Mouse (Mus musculus) cerebellum, postnatal 25 days (tissue): ENCODE results near the gene Tpx2.

Experiments used
- DNase-seq, 2 experiments: peaks; one replicate each; pipeline ENCODE4 v3.0.0; 2021; ENCODE audit warnings: mixed read lengths in 2 of 2

The Tpx2 gene

DNA sequence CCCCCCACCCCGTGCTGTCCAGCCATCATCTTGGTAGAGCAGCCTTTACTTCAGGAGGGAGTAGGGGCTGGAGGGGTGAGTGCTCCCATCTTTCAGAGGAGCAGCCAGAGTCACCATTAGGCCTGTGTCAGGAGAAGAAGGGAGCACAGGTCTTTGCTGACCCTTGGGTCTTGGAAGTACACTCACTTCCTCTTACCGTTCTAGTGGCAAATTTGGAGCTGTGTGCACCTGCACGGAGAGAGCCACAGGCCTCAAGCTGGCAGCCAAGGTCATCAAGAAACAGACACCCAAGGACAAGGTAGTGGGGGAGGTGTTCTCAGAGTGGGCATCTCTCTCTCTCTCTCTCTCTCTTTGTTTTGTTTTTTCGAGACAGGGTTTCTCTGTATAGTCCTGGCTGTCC, 67.7 kb downstream of the Tpx2 start:
- no peak for DNase-seq

DNA sequence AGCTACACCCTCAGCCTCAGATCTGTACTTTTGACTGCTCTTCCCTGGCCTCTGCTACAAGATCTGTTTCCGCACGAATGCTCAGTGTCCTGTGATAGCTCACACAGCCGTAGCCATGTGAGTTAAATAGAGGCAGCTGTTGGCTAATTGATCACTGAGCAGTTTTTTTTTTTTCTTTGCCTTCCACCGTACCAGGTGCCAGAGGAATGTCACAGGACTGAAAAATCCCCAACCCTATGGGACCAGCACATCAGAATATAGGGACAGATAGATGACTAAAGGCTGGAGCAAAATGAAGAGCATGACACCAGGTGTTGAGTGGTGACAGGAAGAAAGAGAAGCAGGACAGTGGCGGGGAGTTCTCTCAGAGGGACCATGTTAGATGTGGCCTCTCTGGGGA, 68.3 kb downstream of the Tpx2 start:
- no peak for DNase-seq

DNA sequence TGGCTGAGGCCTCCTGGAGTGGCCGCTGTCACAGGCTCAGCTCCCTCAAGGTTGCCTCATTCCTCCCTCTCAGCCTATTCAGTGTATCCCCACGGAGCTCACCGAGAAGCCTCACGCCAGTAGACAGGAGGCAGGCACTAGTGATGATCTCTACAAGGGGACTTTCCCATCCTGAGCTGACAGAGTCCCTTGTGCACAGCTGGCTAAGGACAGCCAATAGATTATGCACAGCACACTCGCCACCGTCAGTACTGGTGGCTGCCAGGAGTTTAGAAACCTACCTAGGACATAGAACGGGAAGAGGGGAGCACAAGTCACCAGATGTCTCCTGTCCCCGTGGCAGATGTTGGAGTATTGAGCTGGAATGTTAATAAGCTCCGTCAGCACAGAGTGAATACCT, 69.9 kb downstream of the Tpx2 start:
- DNase-seq: no peak

DNA sequence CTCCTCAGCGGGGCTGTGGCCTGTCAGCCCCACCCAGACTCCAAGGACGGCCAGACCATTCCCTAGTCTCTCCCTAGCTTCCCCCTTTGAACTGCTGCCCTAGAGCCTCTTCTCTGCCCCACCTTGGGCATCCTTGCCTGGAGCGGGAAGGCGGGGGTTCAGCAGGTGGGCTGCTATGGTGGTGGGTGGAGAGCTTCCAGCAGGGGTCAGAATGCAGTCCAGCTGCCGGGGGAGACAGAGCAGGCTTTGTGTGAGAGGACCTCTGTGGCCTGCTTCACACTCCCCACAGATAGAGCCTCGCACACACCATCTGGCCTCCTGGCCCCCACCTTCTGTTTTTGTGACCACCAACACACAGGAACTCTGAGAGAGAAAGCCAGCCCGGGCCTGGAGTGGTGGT, 74.6 kb downstream of the Tpx2 start:
- no peak for DNase-seq

DNA sequence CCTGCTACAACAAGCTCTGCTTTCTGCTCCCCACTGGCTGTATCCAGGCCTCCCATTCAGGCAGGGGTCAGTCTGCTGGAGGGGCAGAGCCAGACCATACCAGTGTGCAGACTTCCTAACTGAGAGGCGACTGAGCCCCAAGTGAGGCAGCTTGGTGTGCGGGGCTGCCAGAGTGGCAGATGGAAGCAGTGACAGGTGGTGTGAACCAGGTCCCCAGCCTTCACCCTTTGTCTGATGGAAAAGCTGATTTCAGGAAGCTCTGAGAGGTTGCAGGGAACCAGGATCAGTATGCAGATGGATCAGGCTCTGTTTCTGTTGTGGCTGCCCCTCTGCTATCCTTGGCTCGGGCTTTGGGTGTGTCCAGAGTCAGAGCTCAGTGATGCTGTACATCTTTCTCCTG, 75.9 kb downstream of the Tpx2 start:
- DNase-seq: peak; percentile 75 to 77

DNA sequence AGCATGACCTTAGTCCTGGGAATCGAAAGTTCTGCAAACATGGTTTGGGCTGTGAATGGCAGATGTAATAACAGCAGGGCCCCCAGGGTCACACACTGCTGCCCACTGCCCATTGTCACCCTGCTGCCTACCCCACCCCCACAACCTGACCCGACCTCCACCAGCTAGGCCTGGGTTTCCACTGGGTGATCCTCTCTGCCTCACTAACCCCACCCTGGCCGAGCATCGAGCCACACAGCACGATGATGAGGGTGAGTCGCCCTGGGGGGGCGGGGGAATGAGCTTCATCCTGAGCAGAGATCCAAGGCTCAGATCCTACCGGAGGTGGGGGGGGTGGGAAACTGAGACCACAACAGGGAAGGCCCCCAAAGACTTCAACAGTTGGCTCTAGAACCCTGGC, 76.4 kb downstream of the Tpx2 start:
- no peak for DNase-seq

DNA sequence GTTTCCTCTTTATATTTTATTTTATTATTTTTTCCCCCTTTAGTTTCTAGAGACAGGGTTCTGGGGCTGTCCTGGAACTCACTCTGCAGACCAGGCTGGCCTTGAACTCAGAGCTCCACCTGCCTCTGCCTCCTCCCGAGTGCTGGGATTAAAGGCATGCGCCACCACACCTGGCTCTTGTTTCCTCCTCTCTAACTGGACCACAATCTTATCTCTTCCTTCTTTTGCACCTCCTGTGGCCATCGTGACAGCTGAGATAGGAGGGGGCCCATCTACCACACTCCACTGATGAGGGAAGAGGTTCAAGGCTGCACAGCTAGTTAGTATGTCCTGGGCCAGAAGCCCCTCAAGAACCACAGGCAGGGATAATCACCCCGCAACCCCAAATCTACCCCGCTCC, 76.8 kb downstream of the Tpx2 start:
- DNase-seq: no peak

DNA sequence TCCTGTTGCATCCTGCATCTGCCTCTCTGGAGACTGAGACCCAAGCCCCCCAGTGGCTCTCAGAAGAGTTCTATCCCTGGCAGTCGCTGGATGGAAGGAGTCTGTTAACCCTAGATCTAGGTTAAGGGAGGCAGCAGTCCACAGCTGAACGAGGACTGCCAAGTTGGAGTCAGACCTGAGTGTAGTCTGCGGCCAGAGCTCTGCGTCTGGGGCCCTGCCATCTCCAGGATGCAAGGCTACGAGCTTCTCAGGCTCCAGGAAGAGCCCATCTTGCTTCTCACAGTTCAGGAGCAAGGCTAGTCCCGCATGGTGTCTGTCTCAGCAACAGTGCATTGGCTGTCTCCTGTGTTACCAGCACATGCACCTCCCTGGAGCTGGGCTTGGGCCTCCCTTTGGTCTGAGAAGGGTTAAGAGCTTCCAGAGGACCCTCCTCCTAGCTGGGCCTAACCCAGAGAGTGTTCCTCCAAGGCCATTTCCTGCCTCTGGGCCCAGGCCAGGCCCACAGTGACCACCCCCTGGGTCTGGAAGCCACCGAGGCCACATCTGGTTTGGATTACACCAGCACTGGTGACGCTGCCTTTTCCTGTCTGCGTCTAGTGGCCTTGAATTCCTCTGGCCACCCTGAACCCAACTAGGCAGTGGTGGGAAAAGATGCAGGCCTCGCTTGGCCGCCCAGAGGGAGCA, 77.6 kb downstream of the Tpx2 start:
- no peak for DNase-seq

DNA sequence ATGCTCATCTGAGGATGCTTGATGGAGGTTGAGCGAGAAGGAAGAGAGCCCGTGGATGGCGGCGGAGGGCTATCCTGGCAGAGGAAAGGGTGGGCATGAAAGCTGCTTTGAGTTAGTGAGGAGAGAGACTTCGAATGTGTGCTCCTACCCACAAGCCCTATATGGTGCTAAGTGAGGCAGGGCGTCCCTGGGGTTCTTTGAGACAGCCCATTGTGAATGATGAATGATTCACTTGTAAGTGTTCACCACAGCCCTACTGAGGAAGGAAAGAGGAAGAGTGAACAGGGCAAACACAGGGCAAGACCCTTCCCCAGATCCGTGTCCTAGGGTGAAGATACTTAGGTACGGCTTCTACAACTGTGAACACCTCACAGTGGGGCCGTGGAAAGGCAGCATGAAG, 79.1 kb downstream of the Tpx2 start:
- no peak for DNase-seq

DNA sequence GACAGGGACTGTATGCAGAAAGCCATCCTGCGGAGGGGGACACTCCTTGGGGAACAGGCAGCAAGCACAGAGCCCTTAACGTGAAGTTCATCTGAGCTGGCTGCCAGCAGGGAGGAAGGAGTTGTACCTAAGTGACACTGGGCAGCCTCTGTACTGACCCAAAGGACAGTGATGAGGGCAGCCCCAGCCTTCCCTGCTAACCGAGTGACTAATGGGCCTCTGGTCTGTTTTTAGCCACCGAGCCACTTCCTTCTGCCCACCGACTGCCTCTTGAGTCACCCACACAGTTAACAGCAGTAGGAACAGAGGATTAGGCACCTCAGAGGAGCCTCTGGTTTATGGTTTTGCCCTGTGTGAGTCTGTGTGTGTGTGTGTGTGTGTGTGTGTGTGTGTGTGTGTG, 79.6 kb downstream of the Tpx2 start:
- no peak for DNase-seq

DNA sequence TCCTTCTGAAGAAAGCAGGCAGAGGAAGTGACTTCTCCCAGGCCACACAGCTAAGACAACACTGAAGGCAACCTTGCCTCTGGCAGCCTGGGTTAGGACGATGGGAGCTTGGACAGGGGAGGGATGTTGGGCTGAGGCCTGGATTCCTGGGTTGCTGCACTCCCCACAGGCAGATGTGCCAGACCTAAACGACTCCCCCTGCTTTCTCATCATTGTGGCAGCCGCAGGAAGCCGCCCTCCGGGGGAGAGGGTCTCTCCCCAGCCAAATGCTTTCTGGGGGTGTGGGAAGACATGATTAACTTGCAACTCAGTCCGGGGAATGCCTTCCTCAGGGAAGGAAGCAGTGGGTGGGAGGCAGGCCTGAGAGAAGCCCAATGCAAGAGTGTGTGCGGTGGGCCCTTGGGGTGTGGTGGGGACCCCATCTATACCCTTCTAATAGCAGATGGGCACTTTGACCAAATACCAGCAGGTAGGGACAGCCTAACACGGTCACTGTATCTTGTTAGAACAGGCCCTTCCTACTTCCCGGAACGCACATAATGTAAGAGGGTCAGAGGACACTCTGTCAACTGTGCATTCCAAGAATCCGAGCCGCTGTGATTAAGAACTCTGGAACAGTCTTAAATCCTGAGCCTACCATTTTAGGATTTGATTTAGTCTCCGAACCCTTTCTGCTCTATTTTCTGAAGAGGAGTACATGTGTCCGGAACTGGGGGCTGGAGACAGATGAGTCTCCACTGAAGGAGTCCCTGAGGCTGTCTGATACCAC, 80.6 kb downstream of the Tpx2 start:
- no peak for DNase-seq

DNA sequence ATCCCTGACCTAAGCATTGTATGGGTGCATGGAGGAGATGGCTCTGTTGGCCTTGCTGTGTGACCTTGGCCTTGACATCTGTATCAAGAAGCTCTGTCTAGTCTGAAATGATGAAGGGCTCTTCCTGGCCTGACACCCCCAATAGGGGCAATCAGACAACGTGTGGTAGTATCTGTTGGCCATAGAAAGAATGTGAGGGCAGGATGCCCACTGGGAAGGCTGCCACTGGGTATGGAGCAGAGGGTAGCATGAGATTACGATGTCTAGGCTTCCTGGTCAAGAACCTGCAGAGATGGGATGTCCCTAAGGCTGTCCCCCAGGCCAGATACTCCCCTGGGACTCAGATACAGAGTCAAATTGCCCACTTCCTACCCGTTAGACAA, 81.2 kb downstream of the Tpx2 start:
- DNase-seq: no peak

DNA sequence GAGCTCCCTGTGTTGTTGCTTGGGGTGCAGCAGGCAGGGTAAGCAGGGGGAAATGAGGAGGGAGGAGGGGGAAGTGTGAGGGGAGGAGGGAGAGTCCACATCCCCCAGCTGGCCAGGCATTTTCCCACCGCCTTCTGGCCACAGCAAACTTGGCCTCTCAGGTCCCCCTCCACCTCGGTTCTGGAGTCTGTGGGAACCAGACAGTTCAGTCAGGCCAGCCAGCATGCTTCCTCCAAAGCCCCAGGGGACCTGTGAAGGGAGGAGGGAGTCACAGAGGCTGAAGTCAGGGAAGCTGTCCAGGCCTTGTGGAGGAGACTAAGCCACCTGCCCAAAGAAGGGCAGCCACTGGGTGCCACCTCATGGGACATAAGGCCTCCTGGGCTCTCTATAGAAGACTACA, 82.5 kb downstream of the Tpx2 start:
- no peak for DNase-seq

DNA sequence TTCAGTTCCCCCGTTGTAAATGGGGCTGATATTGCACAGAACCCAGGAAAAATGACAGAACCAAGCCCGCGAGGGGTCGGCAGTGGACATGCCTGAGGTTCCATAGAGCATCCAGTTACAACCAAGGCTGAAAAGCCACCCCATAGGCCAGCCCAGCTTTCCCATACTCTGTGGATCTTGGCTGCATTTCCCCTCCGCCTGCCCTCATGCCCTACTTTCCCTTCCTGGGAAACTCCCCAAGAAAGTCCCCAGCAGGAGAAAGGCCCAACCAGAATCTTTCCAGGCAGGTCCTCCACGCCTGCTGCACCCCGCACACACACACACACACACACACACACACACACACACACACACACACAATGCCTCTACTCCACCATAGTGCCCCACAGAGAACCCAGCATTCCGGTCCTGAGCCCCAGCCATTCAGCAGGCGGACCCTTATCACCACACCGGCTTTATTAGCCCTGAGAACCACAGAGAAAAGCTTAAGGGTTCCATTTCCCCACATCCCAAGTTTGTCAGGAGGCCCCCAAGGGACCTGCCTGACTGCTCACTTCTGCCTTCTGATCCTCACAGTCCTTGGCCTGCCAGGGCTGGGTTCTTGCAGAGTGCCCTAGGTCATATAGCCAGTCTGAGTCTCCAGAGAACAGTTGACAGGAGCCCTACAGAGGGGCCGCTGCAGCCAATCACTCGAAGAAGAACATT, 83.8 kb downstream of the Tpx2 start:
- DNase-seq: no peak

DNA sequence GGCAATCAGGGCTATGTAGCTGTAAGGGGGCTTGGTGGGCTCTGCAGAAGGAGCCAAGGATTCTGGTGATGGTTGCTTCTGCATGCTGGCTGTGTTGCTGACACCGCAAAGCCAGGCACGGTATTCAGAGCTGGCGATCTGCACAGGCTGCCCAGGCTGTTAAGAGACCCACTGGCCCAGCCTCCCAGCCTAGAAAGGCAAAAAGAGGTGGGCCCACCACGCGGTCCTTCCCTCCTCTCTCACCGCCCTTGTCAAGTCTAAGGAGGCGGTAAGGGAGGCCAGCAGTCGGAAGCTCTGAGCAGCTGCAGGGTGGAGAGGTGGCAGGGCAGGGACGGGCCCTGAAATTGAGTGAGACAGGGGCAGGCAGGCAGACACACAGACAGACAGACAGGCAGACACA, 85.3 kb downstream of the Tpx2 start, which contains the start of gene Foxs1:
TSS of gene Foxs1 (minus strand) at position 161 of the 400 bp plus-strand sequence.
- no peak for DNase-seq

DNA sequence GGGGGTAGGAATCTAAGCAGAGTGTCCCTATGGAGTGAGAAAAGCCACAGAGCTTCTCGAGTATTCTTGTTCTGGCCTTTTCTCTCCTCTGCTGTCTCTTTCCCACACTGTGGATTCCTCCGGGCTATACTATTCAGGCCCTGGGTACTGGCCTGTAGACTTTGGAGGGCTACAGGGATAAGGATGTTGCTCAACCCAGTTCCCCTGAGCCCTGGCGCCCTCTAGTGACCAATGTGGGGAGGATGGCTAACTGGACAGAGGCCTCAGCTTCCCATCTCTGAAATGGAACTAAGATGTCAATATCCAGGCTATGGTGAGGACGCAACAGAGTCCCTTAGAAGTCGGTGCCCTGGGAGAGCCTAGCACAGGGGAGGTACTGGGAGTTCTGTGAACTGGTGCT, 85.8 kb downstream of the Tpx2 start:
- peak; percentile 65 to 79 for DNase-seq

DNA sequence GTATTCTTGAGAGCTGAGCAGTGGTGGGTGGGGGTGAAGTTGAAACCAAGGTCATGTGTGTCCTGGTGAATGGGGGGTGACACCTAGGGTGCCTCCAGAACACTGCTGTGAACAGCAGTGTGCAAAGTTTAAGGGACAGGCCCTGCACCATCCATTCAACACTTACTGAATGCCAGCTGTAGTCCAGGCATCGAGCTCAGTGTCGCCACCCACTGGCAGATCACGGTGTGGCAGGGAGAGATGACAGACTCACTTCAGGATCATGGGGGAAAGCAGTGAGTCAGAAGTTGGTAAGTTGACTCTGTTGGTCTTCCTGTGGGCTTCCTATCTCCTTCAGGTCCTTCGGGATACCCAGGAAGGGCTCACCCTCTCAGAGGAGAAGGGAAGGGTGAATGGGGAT, 92.1 kb downstream of the Tpx2 start:
- peak; percentile 56 to 77 for DNase-seq

DNA sequence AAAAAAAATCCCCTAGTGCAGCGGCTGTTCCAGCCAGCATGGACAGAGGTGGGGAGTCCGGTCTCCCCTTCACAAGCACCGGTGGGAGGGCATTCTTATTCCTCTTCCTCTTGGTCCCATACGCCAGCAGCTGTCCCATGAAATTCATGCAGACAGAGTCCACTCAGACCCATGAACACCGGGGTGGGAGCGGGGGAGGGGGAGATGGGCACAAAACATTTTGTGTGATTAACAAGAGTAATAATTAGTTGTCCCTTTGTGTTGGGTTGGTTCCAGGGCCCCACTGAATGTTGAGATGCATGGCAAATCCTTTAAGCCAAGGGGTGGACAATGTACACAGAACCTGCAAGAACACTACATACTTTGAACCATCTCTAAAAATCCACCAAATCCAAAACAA, 93.3 kb downstream of the Tpx2 start:
- no peak for DNase-seq

DNA sequence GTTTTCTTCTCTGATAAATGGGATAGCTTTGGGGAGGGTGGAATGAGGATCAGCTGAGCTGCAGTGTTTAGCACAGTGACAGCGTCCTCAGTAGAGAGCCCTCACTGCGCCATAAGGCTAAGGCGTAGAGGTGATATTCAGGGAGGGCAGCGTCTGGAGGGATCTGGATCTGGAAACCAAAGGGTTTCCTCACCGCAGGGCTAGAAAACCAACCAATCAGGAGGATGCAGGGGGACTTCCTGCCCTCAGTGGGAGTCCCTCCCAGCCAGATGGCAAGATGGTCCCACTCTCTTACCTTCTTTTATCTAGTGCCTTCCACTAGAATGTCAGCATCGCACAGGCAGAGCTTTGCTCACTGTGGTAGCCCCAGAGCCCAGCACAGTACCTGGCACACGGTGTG, 94.0 kb downstream of the Tpx2 start:
- DNase-seq: no peak

DNA sequence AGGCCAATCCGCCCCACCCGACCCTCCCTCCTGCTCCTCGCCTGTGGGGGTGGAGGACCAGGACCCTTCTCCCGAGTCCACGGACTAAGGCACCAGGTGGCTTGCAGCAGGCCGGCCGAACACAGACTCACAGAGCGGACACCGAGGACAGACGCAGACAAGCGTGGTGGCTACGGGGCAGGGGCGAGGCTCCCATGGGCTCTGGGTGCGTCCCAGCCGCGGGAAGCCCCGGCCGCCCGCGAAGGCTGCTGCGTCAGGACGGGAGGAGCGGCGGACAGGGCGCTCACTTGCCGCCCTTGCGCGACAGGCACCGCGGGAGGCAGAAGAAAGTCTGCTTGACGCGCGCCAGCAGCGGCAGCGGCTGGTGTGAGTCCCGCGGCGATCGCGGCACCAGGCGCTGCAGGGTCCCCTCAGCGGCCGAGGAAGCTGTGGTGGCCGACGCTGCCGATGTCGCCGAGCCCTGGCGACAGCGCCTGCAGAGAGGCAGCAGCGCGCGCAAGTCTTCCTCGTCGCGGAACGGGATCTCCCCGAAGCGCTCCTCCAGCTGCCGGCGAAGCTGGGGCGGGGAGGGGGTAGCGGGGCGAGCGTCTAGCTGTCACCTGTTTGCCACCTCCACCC, 95.2 kb downstream of the Tpx2 start:
- DNase-seq: peak; percentile 33 to 45

DNA sequence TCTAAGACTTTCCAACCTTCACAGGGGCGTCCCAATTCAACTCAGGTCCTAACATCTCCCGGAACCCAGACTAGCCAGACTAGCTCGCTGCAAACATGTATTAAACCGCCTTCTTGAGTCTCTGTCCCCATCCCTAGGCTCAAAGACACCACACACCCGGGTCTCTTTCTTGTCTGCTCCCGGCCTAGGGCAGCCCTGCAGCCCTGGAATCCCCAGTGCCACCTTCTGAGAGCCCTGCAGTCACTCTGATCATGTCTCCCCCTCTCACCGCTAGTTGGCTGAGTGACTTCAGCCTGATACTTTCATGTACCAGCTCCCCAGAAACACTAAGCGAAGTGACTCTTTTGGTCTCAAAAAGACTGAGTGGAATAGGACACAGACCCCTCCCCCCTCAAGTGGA, 95.8 kb downstream of the Tpx2 start:
- DNase-seq: no peak

DNA sequence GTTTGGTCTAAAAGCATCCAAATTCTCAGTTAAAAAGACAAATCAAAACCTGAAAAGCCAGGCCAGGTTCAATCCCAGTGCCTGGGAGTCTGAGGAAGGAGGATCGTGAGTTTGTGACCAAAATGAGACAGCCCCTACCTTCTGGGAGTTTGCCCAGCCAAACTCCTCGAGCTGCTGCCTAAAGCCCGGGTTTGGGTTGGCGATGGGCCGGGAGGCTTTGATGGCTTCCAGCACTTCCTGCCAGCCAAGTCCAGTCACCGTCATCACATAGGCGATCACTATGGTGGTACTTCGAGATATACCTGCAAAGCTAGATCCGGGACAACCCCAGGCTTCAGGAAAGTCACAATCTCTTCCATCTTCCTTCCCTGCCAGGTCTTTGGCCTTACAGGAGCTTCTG, 96.2 kb downstream of the Tpx2 start:
- DNase-seq: peak in 1 of 2 experiments; percentile 41
